Mouse (Mus musculus): ENCODE data around the gene Map3k7. TPM values are rescaled to one million over a fixed set of nuclear protein-coding genes. Genes with fewer than 3 reads are reported as not detected.

Gene Map3k7
- polyA plus RNA-seq, 1 experiment from 2014 or later, result 45.1 TPM

- ATAC-seq (ENCODE audit: low FRiP score), result peak; percentile 49
- H3K9me3 ChIP-seq, result no peaks in the 10 kb centered on the region
- 28% methylated on average over 9 of the region's 9 CpGs for WGBS
- no peak overlapping the region for H3K9ac ChIP-seq
- no peaks in the 10 kb centered on the region for H3K36me3 ChIP-seq (replicated peaks)
- 0 out of 2 replicates have a peak, but pooled peaks cover 5% of the 10 kb centered on the region for H3K27me3 ChIP-seq
- H3K27ac ChIP-seq, result no peak overlapping the region
- H3K4me2 ChIP-seq, result no peak overlapping the region
- no peak overlapping the region for H3K4me3 ChIP-seq (replicated peaks)
- peaks cover 19% of the 10 kb centered on the region for H3K4me1 ChIP-seq
These were observed 25.3 kb upstream of the Map3k7 start for GRCm38 (mm10) chr4:31938416-31939106.

GRCm38 (mm10) chr4:31941616-31942015 is 22.3 kb upstream of the Map3k7 start:
- WGBS, result 74% methylated on average over 4 of the region's 4 CpGs
- 0 out of 2 replicates have a peak, but pooled peaks cover 5% of the 10 kb centered on the region for H3K27me3 ChIP-seq
- H3K4me3 ChIP-seq (replicated peaks), result no peak overlapping the region
- H3K4me1 ChIP-seq, result peaks cover 15% of the 10 kb centered on the region
- no peak overlapping the region for H3K4me2 ChIP-seq
- H3K9ac ChIP-seq, result no peak overlapping the region
- no peak for ATAC-seq (ENCODE audit: low FRiP score)
- H3K27ac ChIP-seq, result no peak overlapping the region
- H3K9me3 ChIP-seq, result no peaks in the 10 kb centered on the region
- no peaks in the 10 kb centered on the region for H3K36me3 ChIP-seq (replicated peaks)

- Histone ChIP-seq H3K9ac (no peak overlapping the region), H3K4me1 (peaks cover under 1% of the 10 kb centered on the region), H3K27ac (no peak overlapping the region), H3K4me3 (replicated peaks) (no peak overlapping the region), H3K4me2 (no peak overlapping the region), H3K9me3 (no peaks in the 10 kb centered on the region), H3K27me3 (0 out of 2 replicates have a peak, but pooled peaks cover 5% of the 10 kb centered on the region), H3K36me3 (replicated peaks) (no peaks in the 10 kb centered on the region)
- 87% methylated on average over 2 of the region's 2 CpGs for WGBS
- no peak for ATAC-seq (ENCODE audit: low FRiP score)
These were observed 20.9 kb upstream of the Map3k7 start for GRCm38 (mm10) chr4:31943045-31943444.

GRCm38 (mm10) chr4:31964194-31964875 is 438 bp downstream of the Map3k7 start:
- Histone ChIP-seq H3K36me3 (replicated peaks) (no peaks in the 10 kb centered on the region), H3K9ac (peak overlapping the region; percentile 87), H3K9me3 (no peaks in the 10 kb centered on the region), H3K27me3 (no peaks in the 10 kb centered on the region), H3K4me2 (peak overlapping the region; percentile 87), H3K27ac (peak overlapping the region; percentile 98), H3K4me1 (peaks cover 22% of the 10 kb centered on the region), H3K4me3 (replicated peaks) (peak overlapping the region; percentile 87)
- no peak for ATAC-seq (ENCODE audit: low FRiP score)
- WGBS, result under 1% methylated on average over 47 of the region's 47 CpGs

- Histone ChIP-seq H3K27me3 (no peaks in the 10 kb centered on the region), H3K4me3 (replicated peaks) (peak overlapping the region; percentile 87), H3K36me3 (replicated peaks) (no peaks in the 10 kb centered on the region), H3K27ac (no peak overlapping the region), H3K4me1 (peaks cover 22% of the 10 kb centered on the region), H3K9ac (0 out of 2 replicates have a peak overlapping the region, but pooled peaks have one; percentile 87), H3K4me2 (peak overlapping the region; percentile 87), H3K9me3 (no peaks in the 10 kb centered on the region)
- no peak for ATAC-seq (ENCODE audit: low FRiP score)
- 64% methylated on average over 2 of the region's 2 CpGs for WGBS
These were observed 1.3 kb downstream of the Map3k7 start for GRCm38 (mm10) chr4:31965208-31965607.

GRCm38 (mm10) chr4:31971437-31971836 is 7.5 kb downstream of the Map3k7 start:
- 86% methylated on average over 1 of the region's 1 CpGs for WGBS
- Histone ChIP-seq H3K4me2 (no peak overlapping the region), H3K27ac (no peak overlapping the region), H3K4me3 (replicated peaks) (no peak overlapping the region), H3K4me1 (no peaks in the 10 kb centered on the region), H3K27me3 (no peaks in the 10 kb centered on the region), H3K9me3 (no peaks in the 10 kb centered on the region), H3K9ac (no peak overlapping the region), H3K36me3 (replicated peaks) (no peaks in the 10 kb centered on the region)
- no peak for ATAC-seq (ENCODE audit: low FRiP score)

- Histone ChIP-seq H3K4me3 (replicated peaks) (no peak overlapping the region), H3K27me3 (no peaks in the 10 kb centered on the region), H3K4me2 (no peak overlapping the region), H3K27ac (no peak overlapping the region), H3K9ac (no peak overlapping the region), H3K4me1 (no peaks in the 10 kb centered on the region), H3K9me3 (no peaks in the 10 kb centered on the region), H3K36me3 (replicated peaks) (no peaks in the 10 kb centered on the region; the same call in 1 of the 2 replicates)
- no peak for ATAC-seq (ENCODE audit: low FRiP score)
- 60% methylated on average over 6 of the region's 6 CpGs for WGBS
These were observed 8.3 kb downstream of the Map3k7 start for GRCm38 (mm10) chr4:31972181-31972580.

- 71% methylated on average over 3 of the region's 3 CpGs for WGBS
- no peak for ATAC-seq (ENCODE audit: low FRiP score)
- H3K4me2 ChIP-seq, result no peak overlapping the region
- no peak overlapping the region for H3K4me3 ChIP-seq (replicated peaks)
- no peaks in the 10 kb centered on the region for H3K9me3 ChIP-seq
- H3K27me3 ChIP-seq, result no peaks in the 10 kb centered on the region
- H3K27ac ChIP-seq, result no peak overlapping the region
- H3K9ac ChIP-seq, result no peak overlapping the region
- H3K4me1 ChIP-seq, result no peaks in the 10 kb centered on the region
- peaks cover 16% of the 10 kb centered on the region for H3K36me3 ChIP-seq (replicated peaks)
These were observed 11.5 kb downstream of the Map3k7 start for GRCm38 (mm10) chr4:31975260-31975950.

- Histone ChIP-seq H3K4me2 (no peak overlapping the region), H3K9ac (no peak overlapping the region), H3K27me3 (no peaks in the 10 kb centered on the region), H3K36me3 (replicated peaks) (peaks cover 44% of the 10 kb centered on the region), H3K4me3 (replicated peaks) (no peak overlapping the region), H3K4me1 (no peaks in the 10 kb centered on the region), H3K27ac (no peak overlapping the region), H3K9me3 (no peaks in the 10 kb centered on the region)
- ATAC-seq (ENCODE audit: low FRiP score), result no peak
- WGBS, result 91% methylated on average over 8 of the region's 8 CpGs
These were observed 18.0 kb downstream of the Map3k7 start for GRCm38 (mm10) chr4:31981863-31982262.

GRCm38 (mm10) chr4:31993386-31993785 is 29.5 kb downstream of the Map3k7 start:
- no peak overlapping the region for H3K27ac ChIP-seq
- H3K9me3 ChIP-seq, result no peaks in the 10 kb centered on the region
- H3K27me3 ChIP-seq, result no peaks in the 10 kb centered on the region
- no peak overlapping the region for H3K4me3 ChIP-seq (replicated peaks)
- WGBS, result 95% methylated on average over 2 of the region's 2 CpGs
- H3K4me2 ChIP-seq, result no peak overlapping the region
- ATAC-seq (ENCODE audit: low FRiP score), result no peak
- H3K9ac ChIP-seq, result no peak overlapping the region
- H3K36me3 ChIP-seq (replicated peaks), result peaks cover 55% of the 10 kb centered on the region
- H3K4me1 ChIP-seq, result no peaks in the 10 kb centered on the region

- no peak for ATAC-seq (ENCODE audit: low FRiP score)
- H3K36me3 ChIP-seq (replicated peaks), result peaks cover 55% of the 10 kb centered on the region
- H3K4me1 ChIP-seq, result no peaks in the 10 kb centered on the region
- H3K27me3 ChIP-seq, result no peaks in the 10 kb centered on the region
- WGBS, result 80% methylated on average over 1 of the region's 1 CpGs
- no peak overlapping the region for H3K4me3 ChIP-seq (replicated peaks)
- no peaks in the 10 kb centered on the region for H3K9me3 ChIP-seq
- no peak overlapping the region for H3K9ac ChIP-seq
- H3K4me2 ChIP-seq, result no peak overlapping the region
- H3K27ac ChIP-seq, result no peak overlapping the region
These were observed 30.0 kb downstream of the Map3k7 start for GRCm38 (mm10) chr4:31993865-31994264.

GRCm38 (mm10) chr4:32001498-32001897 is 37.6 kb downstream of the Map3k7 start:
- WGBS, result 83% methylated on average over 3 of the region's 3 CpGs
- H3K4me2 ChIP-seq, result no peak overlapping the region
- no peaks in the 10 kb centered on the region for H3K27me3 ChIP-seq
- H3K36me3 ChIP-seq (replicated peaks), result peaks cover 32% of the 10 kb centered on the region
- no peaks in the 10 kb centered on the region for H3K9me3 ChIP-seq
- ATAC-seq (ENCODE audit: low FRiP score), result no peak
- H3K27ac ChIP-seq, result no peak overlapping the region
- H3K4me1 ChIP-seq, result no peaks in the 10 kb centered on the region
- no peak overlapping the region for H3K9ac ChIP-seq
- no peak overlapping the region for H3K4me3 ChIP-seq (replicated peaks)
